Mouse (Mus musculus): ENCODE results near the gene Tmem19.

Gene Tmem19

GRCm38 (mm10) chr10:115361840-115362622 is at the start of gene Tmem19:
Gene Tmem19, minus strand, starts transcription at chr10:115362501.
- peak; percentile 97 for DNase-seq

GRCm38 (mm10) chr10:115406393-115406792 is 44.1 kb upstream of the Tmem19 start:
- DNase-seq, result peak; percentile 52

- no peak for DNase-seq
These were observed 29.6 kb upstream of the Tmem19 start for GRCm38 (mm10) chr10:115391896-115392295.

GRCm38 (mm10) chr10:115391076-115391475 is 28.8 kb upstream of the Tmem19 start:
- DNase-seq, result no peak

GRCm38 (mm10) chr10:115387891-115388290 is 25.6 kb upstream of the Tmem19 start:
- DNase-seq, result no peak

GRCm38 (mm10) chr10:115385018-115386002 is 23.0 kb upstream of the Tmem19 start:
- peak; percentile 65 for DNase-seq

GRCm38 (mm10) chr10:115384221-115385017 is 22.1 kb upstream of the Tmem19 start, which contains the start of the genes Thap2 and Zfc3h1:
Gene Thap2, minus strand, starts transcription at chr10:115384443.
Gene Zfc3h1, plus strand, starts transcription at chr10:115384959.
- peak; percentile 99 for DNase-seq

- DNase-seq, result no peak
These were observed 21.4 kb upstream of the Tmem19 start for GRCm38 (mm10) chr10:115383644-115384220.

- DNase-seq, result no peak
These were observed 20.7 kb upstream of the Tmem19 start for GRCm38 (mm10) chr10:115382846-115383643.

- DNase-seq, result no peak
These were observed 19.3 kb upstream of the Tmem19 start for GRCm38 (mm10) chr10:115381506-115382084.

GRCm38 (mm10) chr10:115363151-115363550 is 850 bp upstream of the Tmem19 start:
- no peak for DNase-seq

- no peak for DNase-seq
These were observed 293 bp upstream of the Tmem19 start for GRCm38 (mm10) chr10:115362623-115362964.

GRCm38 (mm10) chr10:115359066-115359465 is 3.2 kb downstream of the Tmem19 start:
- DNase-seq, result no peak

GRCm38 (mm10) chr10:115358216-115358919 is 3.9 kb downstream of the Tmem19 start:
- DNase-seq, result no peak

- no peak for DNase-seq
These were observed 6.2 kb downstream of the Tmem19 start for GRCm38 (mm10) chr10:115356106-115356505.

- DNase-seq, result no peak
These were observed 7.3 kb downstream of the Tmem19 start for GRCm38 (mm10) chr10:115355016-115355415.

- DNase-seq, result no peak
These were observed 7.7 kb downstream of the Tmem19 start for GRCm38 (mm10) chr10:115354553-115354952.

GRCm38 (mm10) chr10:115350810-115351397 is 11.4 kb downstream of the Tmem19 start:
- no peak for DNase-seq

- no peak for DNase-seq
These were observed 12.8 kb downstream of the Tmem19 start for GRCm38 (mm10) chr10:115349509-115349908.

- no peak for DNase-seq
These were observed 13.3 kb downstream of the Tmem19 start for GRCm38 (mm10) chr10:115349029-115349428.

Data from lung, postnatal 36 days (tissue).